Mouse (Mus musculus): ENCODE data around the gene Dpp6. TPM values are rescaled to one million over a fixed set of nuclear protein-coding genes. Genes with fewer than 3 reads are reported as not detected.

The Dpp6 gene
- polyA plus RNA-seq, 1 experiment from 2014 or later: 0.22 TPM

DNA sequence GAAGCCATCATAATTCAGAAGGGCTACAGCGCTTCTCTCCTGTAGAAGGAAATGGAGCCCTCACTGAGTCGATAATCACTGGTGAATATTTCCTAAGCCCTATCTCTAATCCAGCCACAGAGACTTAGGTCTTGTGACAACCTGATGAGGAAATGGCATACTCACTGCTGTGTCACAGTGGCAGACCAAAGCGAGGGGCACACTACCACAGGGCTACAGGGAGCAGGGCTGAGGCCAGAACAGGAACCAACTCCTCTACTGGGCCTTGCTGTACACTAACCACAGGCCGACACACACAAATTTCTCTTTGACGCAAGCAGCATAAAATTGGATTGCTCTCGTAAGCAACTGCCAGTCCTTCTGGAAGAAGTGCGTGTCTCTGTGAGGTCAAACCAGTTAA, 389.2 kb downstream of the Dpp6 start:
- ATAC-seq (ENCODE audit: insufficient read depth): no peak
- no peaks in the 10 kb centered on the region for H3K4me1 ChIP-seq (ENCODE audit: insufficient read depth)
- no peak for DNase-seq
- H3K27me3 ChIP-seq (ENCODE audit: insufficient read depth, low read length): no peaks in the 10 kb centered on the region
- H3K27ac ChIP-seq (ENCODE audit: low read depth): no peak overlapping the region
- H3K9me3 ChIP-seq (ENCODE audit: low read depth, low read length): no peaks in the 10 kb centered on the region
- no peak overlapping the region for H3K4me2 ChIP-seq
- no peaks in the 10 kb centered on the region for H3K36me3 ChIP-seq (ENCODE audit: insufficient read depth)
- no peak overlapping the region for H3K9ac ChIP-seq
- no peak overlapping the region for H3K4me3 ChIP-seq (ENCODE audit: low read depth, low read length)
- no peak for TF ChIP-seq CTCF (IDR thresholded peaks at IDR 0.05; ENCODE audit: low read depth)
- WGBS: 82% methylated on average over 7 of the region's 7 CpGs

DNA sequence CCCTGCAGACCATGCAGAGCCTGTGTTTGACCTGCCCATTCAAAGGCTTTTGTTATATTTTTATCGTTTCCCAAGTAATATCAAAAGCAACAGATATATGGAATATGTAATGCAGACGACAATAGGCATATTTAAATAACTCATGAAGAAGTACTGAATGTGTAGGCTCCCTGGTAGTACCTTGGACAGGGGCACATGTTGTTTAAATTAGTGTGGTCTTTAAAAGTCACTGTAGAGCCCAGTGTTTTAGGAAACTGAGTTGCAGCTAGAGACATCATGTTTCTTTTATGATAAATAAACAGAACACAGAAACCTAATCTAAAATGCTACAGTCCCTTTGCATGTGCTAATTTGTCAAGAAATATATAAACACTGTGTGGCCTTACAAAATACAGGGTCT, 403.1 kb downstream of the Dpp6 start:
- Histone ChIP-seq H3K27ac (ENCODE audit: low read depth) (no peak overlapping the region), H3K4me2 (no peak overlapping the region), H3K9ac (no peak overlapping the region), H3K27me3 (ENCODE audit: insufficient read depth, low read length) (no peaks in the 10 kb centered on the region), H3K4me3 (ENCODE audit: low read depth, low read length) (no peak overlapping the region), H3K36me3 (ENCODE audit: insufficient read depth) (no peaks in the 10 kb centered on the region), H3K4me1 (ENCODE audit: insufficient read depth) (no peaks in the 10 kb centered on the region), H3K9me3 (ENCODE audit: low read depth, low read length) (no peaks in the 10 kb centered on the region)
- peak; percentile 3 for DNase-seq
- WGBS: 66% methylated on average over 2 of the region's 2 CpGs
- ATAC-seq (ENCODE audit: insufficient read depth): no peak
- TF ChIP-seq CTCF (IDR thresholded peaks at IDR 0.05; ENCODE audit: low read depth): no peak

DNA sequence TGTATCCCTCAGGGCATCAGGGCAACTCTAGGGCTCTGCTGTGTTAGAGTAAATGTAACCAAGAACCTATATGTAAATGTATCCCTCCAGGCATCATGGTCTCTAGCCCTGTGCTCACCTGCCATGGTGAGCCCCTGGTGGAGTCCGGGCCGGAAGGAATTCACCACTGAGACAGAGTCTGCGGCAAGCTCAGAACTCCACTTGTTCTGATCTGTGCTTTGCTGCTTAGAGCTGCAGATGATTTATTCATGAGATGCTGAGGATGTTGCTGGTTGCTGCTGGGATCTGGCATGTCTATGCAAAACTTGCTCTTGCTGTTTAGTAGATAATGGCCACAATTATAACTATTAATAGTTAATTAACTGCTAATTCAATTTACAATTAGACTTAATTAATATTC, 425.1 kb downstream of the Dpp6 start:
- DNase-seq: no peak
- 83% methylated on average over 3 of the region's 3 CpGs for WGBS
- Histone ChIP-seq H3K4me2 (no peak overlapping the region), H3K27me3 (ENCODE audit: insufficient read depth, low read length) (no peaks in the 10 kb centered on the region), H3K4me3 (ENCODE audit: low read depth, low read length) (no peak overlapping the region), H3K9ac (no peak overlapping the region), H3K9me3 (ENCODE audit: low read depth, low read length) (no peaks in the 10 kb centered on the region), H3K27ac (ENCODE audit: low read depth) (no peak overlapping the region), H3K36me3 (ENCODE audit: insufficient read depth) (no peaks in the 10 kb centered on the region), H3K4me1 (ENCODE audit: insufficient read depth) (no peaks in the 10 kb centered on the region)
- ATAC-seq (ENCODE audit: insufficient read depth): no peak
- TF ChIP-seq CTCF (IDR thresholded peaks at IDR 0.05; ENCODE audit: low read depth): no peak

DNA sequence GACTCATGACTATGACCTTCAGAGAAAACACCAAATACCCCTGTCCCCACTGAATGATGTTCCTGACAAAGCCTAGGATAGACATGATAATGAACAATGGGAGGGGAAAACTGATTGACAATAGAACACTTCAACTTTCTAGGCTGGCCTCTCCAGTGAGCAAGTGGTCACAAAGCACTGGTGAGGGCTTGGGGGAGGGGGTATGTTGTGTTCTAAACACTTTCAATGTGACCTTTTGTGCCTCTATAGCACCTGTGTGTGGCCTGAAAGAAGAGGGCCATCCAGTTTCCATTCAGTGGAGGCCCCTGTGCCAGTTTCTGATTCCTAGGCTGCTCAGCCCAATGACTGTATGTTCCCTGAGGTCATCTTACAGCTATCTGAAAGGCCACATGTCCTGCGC, 426.2 kb downstream of the Dpp6 start:
- H3K4me1 ChIP-seq (ENCODE audit: insufficient read depth): no peaks in the 10 kb centered on the region
- 92% methylated on average over 1 of the region's 1 CpGs for WGBS
- H3K9ac ChIP-seq: no peak overlapping the region
- no peaks in the 10 kb centered on the region for H3K27me3 ChIP-seq (ENCODE audit: insufficient read depth, low read length)
- no peaks in the 10 kb centered on the region for H3K36me3 ChIP-seq (ENCODE audit: insufficient read depth)
- no peak for TF ChIP-seq CTCF (IDR thresholded peaks at IDR 0.05; ENCODE audit: low read depth)
- H3K9me3 ChIP-seq (ENCODE audit: low read depth, low read length): no peaks in the 10 kb centered on the region
- H3K27ac ChIP-seq (ENCODE audit: low read depth): no peak overlapping the region
- DNase-seq (no peak), ATAC-seq (ENCODE audit: insufficient read depth) (no peak)
- H3K4me2 ChIP-seq: no peak overlapping the region
- H3K4me3 ChIP-seq (ENCODE audit: low read depth, low read length): no peak overlapping the region

DNA sequence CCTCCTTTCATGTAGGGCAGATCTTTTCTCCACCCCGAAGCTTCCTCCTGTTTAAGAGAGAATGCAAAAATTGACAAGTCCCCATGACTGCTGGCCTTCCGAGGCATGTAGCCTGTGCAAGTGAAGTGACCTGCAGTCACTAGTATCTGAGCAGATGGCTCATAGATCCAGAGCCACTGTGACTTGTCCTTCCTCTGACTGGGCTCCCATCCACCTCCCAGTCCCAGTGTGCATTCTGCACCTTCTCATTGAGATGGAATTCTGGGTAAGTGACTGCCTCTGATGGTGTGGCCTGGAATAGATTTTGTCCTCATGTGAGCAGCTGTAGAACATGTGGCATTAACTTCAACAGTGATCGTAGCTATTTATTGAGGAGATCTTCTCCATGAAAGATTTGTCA, 430.8 kb downstream of the Dpp6 start:
- H3K36me3 ChIP-seq (ENCODE audit: insufficient read depth): no peaks in the 10 kb centered on the region
- H3K27me3 ChIP-seq (ENCODE audit: insufficient read depth, low read length): no peaks in the 10 kb centered on the region
- H3K9me3 ChIP-seq (ENCODE audit: low read depth, low read length): no peaks in the 10 kb centered on the region
- H3K4me1 ChIP-seq (ENCODE audit: insufficient read depth): no peaks in the 10 kb centered on the region
- no peak for TF ChIP-seq CTCF (IDR thresholded peaks at IDR 0.05; ENCODE audit: low read depth)
- no peak overlapping the region for H3K27ac ChIP-seq (ENCODE audit: low read depth)
- H3K4me2 ChIP-seq: no peak overlapping the region
- no peak for ATAC-seq (ENCODE audit: insufficient read depth)
- H3K4me3 ChIP-seq (ENCODE audit: low read depth, low read length): no peak overlapping the region
- no peak overlapping the region for H3K9ac ChIP-seq
- DNase-seq: no peak
- 79% methylated on average over 3 of the region's 3 CpGs for WGBS

DNA sequence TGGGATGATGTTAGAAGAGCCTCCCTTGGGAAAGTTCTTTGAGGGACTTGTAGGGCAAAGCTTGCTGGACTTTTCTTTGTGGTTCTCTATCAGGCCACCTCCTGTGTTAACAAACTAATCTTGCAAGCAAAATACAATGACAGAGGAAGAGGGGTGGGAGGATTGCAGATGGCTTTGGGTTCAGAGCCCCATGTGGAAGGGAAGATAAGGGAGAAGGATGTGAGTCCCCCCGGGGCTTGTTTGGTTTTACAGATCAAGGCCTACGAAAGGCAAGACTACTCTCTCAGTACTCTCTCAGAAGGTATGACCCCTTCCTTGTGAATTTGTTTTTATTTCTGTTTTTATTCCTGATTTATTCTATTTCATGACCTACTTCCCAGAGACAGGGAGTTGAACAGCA, 431.7 kb downstream of the Dpp6 start:
- WGBS: 54% methylated on average over 2 of the region's 2 CpGs
- Histone ChIP-seq H3K4me1 (ENCODE audit: insufficient read depth) (no peaks in the 10 kb centered on the region), H3K9ac (no peak overlapping the region), H3K4me2 (no peak overlapping the region), H3K27ac (ENCODE audit: low read depth) (no peak overlapping the region), H3K27me3 (ENCODE audit: insufficient read depth, low read length) (no peaks in the 10 kb centered on the region), H3K9me3 (ENCODE audit: low read depth, low read length) (no peaks in the 10 kb centered on the region), H3K36me3 (ENCODE audit: insufficient read depth) (no peaks in the 10 kb centered on the region), H3K4me3 (ENCODE audit: low read depth, low read length) (no peak overlapping the region)
- ATAC-seq (ENCODE audit: insufficient read depth): no peak
- no peak for DNase-seq
- TF ChIP-seq CTCF (IDR thresholded peaks at IDR 0.05; ENCODE audit: low read depth): no peak

DNA sequence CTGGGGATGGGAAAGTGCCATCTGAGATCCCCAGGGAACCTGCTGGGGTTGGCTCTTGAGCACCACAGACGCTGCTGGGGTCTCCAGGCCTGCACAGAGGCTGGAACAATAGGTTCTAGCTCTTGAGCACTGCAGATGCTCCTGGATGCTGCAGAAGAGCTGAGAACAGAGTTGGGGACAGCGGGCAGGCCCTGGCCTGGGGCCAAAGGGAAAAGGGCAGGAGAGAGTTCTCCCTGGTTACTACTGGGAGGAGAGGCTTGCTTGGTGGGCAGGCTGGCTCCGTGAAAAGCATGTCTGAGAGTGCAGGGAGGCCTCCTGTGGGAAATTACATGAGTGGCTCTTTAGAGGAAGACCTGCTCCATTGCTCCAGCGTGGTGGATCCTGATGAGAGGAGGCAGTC, 432.9 kb downstream of the Dpp6 start:
- no peak for DNase-seq
- 46% methylated on average over 4 of the region's 4 CpGs for WGBS
- Histone ChIP-seq H3K9me3 (ENCODE audit: low read depth, low read length) (no peaks in the 10 kb centered on the region), H3K36me3 (ENCODE audit: insufficient read depth) (no peaks in the 10 kb centered on the region), H3K4me1 (ENCODE audit: insufficient read depth) (no peaks in the 10 kb centered on the region), H3K27ac (ENCODE audit: low read depth) (no peak overlapping the region), H3K9ac (no peak overlapping the region), H3K4me2 (no peak overlapping the region), H3K27me3 (ENCODE audit: insufficient read depth, low read length) (no peaks in the 10 kb centered on the region), H3K4me3 (ENCODE audit: low read depth, low read length) (no peak overlapping the region)
- ATAC-seq (ENCODE audit: insufficient read depth): no peak
- TF ChIP-seq CTCF (IDR thresholded peaks at IDR 0.05; ENCODE audit: low read depth): no peak

DNA sequence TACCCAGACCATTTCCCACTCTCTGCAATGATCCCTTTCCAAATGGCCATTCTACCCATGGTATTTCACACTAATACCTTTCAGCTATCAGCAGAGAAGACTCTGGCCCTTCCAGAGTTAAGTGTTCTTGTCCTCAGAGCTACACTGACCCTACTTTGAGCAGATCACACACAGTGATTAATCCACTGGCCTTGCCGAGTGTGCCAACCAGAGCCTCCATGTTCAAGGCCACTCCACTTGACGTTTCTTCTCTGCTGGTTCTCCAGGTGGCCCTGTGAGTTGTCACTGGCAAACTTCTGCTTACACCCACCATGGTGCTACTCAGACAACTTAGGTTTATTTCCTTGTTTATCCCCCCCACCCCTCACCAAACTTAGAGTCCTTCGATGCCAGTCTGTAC, 433.9 kb downstream of the Dpp6 start:
- H3K4me1 ChIP-seq (ENCODE audit: insufficient read depth): no peaks in the 10 kb centered on the region
- no peaks in the 10 kb centered on the region for H3K27me3 ChIP-seq (ENCODE audit: insufficient read depth, low read length)
- no peak overlapping the region for H3K27ac ChIP-seq (ENCODE audit: low read depth)
- ATAC-seq (ENCODE audit: insufficient read depth): no peak
- H3K9ac ChIP-seq: no peak overlapping the region
- H3K4me3 ChIP-seq (ENCODE audit: low read depth, low read length): no peak overlapping the region
- WGBS: 79% methylated on average over 3 of the region's 3 CpGs
- no peak overlapping the region for H3K4me2 ChIP-seq
- no peak for DNase-seq
- H3K9me3 ChIP-seq (ENCODE audit: low read depth, low read length): no peaks in the 10 kb centered on the region
- H3K36me3 ChIP-seq (ENCODE audit: insufficient read depth): no peaks in the 10 kb centered on the region
- TF ChIP-seq CTCF (IDR thresholded peaks at IDR 0.05; ENCODE audit: low read depth): no peak
